Mouse (Mus musculus) lung, postnatal 14 days (tissue): ENCODE measurements around the gene Vmn2r28.
"Not testable (repeated sequence)": the region's sequence is repeated elsewhere in the genome, so short reads cannot be mapped to it uniquely, and the experiment has no call there.

Experiments
- DNase-seq: peaks from one replicate; pipeline ENCODE4 v3.0.0; 2021

Vmn2r28 gene

DNA sequence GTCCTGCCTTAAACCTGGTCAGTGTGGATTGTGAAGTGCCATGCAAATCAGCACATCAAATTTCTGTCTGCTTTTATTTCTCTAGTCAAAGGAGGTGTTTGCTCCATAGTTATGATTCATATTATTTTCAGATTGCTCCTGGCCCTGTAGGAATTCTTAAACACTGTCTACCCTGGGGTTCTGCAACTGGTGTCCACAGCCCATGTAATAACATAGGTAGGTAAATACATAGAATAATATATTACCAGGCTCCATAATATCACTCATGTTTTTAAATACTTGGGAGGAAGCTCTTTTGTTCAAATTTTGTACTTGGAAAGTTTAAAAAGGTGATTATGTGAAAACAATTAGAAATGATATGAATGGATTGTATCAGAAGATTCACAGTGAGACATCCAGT, at the start of gene Vmn2r28:
Gene Vmn2r28, minus strand, starts transcription at position 101 of the 400 bp plus-strand sequence.
- not testable (repeated sequence) for DNase-seq

DNA sequence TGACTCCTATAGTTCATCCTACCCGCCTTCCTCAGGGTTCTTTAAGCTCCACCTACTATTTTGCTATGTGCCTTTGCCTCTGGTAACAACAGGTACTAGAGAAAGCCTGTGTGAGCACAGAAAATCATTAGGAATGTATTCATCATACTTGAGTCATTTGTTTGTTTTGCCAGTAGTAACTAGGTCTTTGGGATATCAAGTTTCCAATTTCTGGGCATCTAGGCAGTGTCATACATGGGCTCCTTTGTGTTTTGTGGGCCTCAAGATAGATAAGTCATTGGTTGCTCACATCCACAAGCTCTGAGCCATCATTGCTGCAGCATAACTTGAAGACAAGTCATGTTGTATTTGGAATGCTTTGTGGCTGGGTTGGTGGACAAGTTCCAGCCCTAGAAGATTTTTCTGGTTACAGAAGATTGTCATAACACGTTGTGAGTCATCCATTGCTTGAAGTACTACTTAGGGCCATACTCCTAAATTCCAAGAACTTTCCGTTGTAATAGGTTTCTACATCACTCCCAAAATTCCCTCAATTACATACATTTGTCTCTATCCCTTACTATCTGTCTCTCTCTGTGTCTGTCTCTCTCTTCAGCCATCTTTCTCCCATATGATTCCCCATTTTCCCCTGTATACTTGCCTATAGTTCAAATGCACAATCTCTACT, 47.1 kb upstream of the Vmn2r28 start:
- not testable (repeated sequence) for DNase-seq

DNA sequence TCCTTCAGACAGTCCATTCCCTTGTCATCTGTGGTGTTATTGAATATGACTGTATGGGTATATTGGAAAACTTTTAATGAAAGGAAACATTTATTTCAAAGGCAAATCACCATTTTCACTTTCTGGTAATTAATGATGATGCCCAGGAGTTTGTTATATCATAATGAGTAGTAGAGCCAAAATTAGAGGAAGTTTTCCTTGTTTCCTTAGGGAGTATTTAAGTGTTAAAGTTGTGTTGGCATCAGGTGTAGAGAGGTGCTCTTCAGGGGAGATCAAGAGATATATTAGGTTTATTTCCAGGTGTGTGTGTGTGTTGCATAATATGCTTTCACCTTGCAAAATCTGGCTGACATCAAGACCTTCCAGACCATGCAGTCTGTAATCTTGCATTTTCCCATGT, 37.1 kb downstream of the Vmn2r28 start, which contains the start of gene Vmn1r59:
Gene Vmn1r59, minus strand, starts transcription at position 101 of the 400 bp plus-strand sequence.
- no peak for DNase-seq

DNA sequence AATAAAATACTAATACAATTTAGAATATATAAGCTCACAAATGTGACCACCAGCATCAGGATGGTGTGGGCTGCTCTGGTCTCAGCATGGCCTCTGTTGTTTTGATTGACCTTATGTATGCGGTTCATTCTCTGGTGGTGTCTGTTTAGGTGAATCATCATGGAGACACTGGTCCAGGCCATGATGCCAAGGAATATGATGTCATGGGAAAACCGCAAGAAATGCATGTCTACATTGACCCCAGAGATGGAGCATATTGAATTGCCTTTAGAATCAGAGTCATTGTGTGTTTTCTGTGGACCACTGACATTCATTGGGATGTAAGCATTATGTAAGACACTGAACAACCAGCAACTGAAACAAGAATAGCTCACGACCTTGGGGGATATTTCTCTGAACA, 39.7 kb downstream of the Vmn2r28 start:
- DNase-seq: not testable (repeated sequence)

DNA sequence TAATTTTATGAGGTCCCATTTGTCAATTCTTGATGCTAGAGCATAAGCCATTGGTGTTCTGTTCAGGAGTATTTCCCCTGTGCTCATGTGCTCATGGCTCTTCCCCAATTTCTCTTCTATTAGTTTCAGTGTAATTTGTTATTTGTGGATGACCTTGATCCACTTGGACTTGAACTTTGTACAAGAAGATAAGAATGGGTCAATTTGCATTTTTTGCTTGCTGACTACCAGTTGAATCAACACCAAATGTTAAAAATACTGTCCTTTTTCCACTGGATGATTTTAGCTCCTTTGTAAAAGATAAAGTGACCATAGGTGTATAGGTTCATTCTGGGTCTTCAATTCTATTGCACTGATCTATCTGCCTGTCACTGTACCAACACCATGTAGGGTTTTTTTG, 45.1 kb downstream of the Vmn2r28 start:
- no peak for DNase-seq
